Mouse (Mus musculus): ENCODE results near the gene Dusp19.

The Dusp19 gene

DNA sequence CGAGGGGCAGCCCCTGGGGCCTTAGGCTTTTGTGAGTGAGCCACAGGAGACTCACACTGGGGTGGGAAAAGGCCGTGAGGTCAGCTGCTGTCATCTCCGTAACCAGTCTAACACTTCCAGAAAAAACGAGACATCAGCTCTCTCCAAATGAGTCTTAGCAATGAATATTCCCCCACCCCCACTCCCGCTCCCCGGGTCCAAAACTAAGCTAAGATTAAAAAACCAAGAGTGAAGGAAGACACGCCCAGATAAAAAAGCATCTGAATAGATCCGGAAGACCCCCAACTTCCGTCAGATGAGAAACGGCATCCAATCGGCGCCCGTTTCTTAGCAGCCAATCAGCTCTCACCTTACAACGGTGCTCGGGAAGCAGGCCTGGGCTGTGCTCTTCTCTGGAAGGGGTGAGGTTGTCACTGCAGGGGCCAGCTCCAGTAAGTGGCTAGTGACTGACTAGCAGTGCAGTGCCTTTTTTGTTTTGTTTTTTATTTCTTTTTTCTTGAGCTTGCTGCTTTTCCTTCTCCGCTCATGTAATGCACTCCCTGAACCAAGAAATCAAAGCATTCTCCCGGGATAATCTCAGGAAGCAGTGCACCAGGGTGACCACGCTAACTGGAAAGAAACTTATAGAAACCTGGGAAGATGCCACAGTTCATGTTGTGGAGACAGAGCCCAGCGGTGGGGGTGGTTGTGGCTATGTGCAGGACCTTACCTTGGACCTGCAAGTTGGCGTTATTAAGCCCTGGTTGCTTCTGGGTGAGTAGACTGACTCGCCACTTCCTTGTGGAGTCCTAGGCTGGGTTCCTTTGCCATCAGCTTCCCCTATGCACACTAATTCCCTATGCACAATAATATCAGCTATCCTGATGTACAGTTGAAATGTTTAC lies at the start of gene Dusp19, which contains the start of gene Nup35:
Gene Dusp19 (plus strand): TSS at position 192 of the 884 bp plus-strand sequence.
Gene Nup35 (plus strand): TSS at position 383 of the 884 bp plus-strand sequence.
- peak; percentile 65 for DNase-seq (ENCODE audit: low read depth, low spot score)

GRCm38 (mm10) chr2:80567411-80567810 lies 49.4 kb upstream of the Dusp19 start:
- no peak for DNase-seq (ENCODE audit: low read depth, low spot score)

DNA sequence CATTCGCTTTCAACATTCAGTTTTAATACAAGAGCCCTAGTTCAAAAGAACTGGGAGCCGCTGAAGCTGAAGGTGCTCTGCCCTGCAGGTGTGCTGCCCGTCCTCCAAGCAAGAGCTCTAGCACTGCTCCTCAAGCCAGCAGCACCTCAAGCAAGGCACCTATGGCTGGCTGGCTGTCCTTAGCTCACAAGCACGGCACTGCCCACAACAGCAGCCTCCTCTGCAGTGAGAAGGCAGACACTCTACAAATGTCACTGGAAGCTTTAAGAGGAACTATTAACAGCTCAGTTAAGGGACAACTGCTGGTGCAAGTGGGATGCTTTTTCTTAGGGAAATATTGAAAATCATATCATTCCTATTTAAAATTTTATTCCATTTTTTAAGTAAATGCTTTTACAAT lies 46.2 kb upstream of the Dusp19 start:
- no peak for DNase-seq (ENCODE audit: low read depth, low spot score)

DNA sequence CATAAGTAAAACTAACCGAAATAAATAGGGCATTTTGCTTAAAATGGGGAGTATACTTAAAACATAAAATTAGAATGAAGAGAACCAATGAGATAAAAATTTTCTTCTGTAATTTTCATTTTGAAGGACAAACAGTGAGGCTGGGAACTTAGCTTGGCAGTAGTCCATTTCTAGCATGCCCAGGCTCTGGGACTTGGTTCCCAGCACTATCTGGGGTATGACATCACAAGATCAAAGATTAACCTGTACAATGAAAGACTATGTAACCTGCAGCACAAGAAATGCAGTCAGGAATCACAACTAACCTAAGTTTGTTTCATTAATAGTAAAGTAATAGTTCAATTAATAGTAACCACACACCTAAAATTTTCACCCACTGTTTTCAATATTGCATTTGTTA lies 39.6 kb upstream of the Dusp19 start:
- DNase-seq (ENCODE audit: low read depth, low spot score), result no peak

- DNase-seq (ENCODE audit: low read depth, low spot score), result no peak
These were observed 37.5 kb upstream of the Dusp19 start for GRCm38 (mm10) chr2:80579253-80579891.

DNA sequence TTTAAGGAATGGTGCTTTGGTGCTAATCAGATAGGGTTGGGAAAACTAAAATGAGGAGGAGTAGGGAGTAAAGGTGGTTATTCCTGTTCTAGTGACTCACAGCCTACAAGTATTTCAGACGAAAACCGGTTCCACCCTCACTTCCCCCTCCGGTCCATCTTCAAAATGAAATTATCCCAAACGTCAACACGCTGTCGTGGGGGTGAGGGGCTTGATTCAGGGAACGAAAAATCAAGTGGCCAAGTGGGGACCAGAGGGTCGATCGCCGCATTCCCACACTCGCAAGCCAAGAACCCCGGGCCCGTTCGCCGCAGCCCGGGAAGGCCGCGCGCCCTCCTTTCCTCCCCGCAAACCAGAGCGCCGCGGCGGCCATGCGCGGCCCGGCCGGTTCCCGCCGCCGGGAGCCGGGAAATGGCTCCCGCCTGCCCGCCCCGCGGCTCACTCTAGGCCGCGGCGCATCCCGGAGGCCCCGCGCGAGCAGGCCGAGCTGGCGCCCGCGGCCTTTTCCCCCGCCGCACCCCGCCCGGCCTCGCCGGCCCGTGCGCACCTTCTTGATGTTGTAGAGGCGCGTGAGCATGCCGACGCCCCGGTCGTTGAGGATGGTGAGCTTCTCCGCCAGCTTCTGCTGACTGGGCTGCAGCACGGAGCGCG lies 36.4 kb upstream of the Dusp19 start:
- peak; percentile 26 for DNase-seq (ENCODE audit: low read depth, low spot score)

DNA sequence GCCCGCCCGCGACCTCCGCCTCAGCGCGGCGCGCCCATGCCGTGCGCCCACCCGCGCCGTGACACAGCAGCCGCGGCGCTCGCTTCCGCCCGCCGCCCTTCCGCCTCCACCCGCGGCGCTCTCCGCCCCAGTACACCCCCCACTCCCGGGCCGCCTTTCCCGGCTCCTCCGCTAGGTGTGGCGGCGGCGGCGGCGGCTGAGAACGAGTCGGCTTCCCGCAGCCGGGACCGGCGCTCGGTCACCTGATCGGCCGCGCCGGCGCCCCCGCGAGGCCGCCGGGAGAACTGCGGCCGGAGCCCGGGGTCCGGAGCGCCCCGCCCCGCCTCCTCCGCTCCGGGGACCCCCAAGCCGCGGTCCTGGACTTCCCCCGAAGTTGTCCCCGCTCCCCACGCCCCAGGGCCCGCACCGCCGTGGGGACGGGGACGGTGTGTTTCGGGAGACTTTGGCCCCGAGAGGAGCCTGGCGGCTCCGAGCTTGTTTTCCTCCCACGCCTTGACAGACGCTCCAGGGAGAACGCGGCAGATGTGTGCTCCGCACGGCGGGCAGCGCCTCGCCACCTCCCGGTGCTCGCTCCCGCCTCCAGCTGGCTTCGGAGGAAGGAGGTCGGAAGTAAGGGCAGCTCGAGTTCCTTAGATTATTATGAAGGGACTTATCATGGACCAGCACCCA lies 35.7 kb upstream of the Dusp19 start, which contains the start of gene Nckap1:
Gene Nckap1 (minus strand): TSS at position 338 of the 669 bp plus-strand sequence.
- peak; percentile 72 for DNase-seq (ENCODE audit: low read depth, low spot score)

DNA sequence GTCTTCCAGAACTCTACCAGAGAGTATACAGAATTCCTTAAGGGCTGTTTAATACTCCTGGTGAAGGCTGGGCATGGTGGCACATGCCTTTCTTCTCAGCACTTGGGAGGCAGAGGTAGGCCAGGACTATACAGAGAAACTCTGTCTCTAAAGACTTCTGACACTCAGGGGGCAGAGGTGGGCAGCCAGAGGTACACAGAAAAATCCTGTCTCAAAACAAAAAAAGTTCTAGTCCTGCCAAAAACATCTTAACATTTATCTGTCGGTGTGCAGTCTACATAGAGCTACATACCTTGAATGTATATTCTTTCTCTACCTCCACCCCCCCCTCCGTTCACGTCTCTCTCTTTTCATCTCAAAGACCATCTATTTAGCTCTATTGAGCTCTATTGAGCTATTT lies 34.5 kb upstream of the Dusp19 start:
- no peak for DNase-seq (ENCODE audit: low read depth, low spot score)

DNA sequence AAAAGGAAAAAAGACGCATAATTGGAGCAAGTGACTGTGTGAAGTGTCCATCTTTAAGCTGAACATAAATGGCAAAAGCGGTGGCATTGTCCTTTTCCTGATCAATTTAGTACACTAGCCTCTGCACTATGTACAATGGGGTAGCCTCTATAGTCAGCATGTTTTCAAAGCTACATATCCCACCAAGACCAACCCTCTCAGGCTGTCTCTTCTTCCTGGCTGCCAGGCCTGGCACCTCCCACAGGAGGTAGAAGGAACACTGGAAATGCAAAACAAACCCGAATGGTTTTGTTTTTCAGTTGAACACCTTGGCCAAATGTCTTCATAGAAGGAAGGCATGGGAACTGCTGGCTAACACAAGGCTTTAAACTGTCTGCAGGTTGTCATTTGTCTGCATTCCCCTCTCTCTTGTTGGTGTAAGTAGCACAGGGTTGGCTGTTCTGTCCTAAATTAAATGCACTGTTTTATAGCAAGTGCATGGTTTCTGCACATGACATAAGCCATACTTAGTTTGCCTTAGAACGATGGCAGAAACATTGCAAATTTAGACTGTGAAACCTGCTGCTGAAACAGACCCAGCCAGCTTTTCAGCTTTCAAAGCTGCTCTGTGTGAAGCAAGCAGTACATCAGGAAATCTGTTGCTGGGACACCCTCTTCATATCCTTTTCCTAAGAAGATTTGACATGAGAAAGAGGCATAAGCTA lies 22.5 kb upstream of the Dusp19 start:
- no peak for DNase-seq (ENCODE audit: low read depth, low spot score)

DNA sequence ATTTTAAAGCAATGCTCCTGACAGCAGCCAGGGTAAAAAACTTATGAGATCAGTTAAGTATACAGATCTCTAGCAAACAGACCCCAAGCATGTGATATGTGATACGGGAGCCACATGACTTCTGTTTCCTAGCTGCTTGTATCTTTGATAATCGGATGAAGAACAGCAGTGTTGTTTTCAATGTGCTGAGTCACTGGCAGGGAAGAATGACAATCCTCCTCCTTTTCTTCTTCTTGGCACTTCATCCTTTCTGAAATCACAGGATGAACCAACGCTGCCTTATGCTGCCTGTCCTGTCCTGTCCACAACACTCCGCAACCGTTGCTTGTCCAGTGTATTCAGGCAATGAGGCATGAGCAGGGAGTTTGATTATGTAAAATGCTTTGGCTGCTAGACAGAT lies 19.9 kb upstream of the Dusp19 start:
- no peak for DNase-seq (ENCODE audit: low read depth, low spot score)

DNA sequence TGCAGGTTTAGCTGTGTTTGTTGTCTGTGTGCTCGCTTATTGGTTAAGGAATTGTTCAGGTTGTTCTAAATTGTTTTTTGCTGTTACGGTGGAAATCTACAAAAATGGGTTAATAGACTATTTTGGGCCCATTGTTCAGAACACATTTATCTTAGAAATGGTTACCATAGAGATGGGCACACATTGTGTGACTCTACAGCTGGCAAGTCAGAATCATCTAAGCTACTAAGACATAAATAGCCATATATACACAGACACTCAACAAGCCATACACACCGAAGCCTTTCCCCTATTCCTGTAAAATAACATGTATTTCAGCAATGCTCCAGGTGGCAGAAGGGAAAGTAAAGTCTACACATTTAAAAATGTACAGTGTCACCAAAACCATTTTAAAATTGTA lies 17.0 kb upstream of the Dusp19 start:
- DNase-seq (ENCODE audit: low read depth, low spot score), result no peak

GRCm38 (mm10) chr2:80600611-80601010 lies 16.2 kb upstream of the Dusp19 start:
- DNase-seq (ENCODE audit: low read depth, low spot score), result no peak

DNA sequence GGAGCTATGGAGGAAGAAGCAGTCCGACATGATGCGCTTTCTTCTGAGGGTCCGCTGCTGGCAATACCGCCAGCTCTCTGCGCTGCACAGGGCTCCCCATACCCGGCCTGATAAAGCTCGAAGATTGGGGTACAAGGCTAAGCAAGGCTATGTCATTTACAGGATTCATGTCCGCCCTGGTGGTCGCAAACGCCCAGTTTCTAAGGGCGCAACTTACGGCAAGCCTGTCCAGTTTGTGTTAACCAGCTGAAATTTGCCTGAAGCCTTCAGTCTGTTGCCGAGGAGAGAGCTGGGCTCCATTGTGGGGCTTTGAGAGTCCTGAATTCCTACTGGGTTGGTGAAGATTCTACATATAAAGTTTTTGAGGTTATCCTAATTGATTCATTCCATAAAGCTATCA lies 14.1 kb upstream of the Dusp19 start:
- no peak for DNase-seq (ENCODE audit: low read depth, low spot score)

- DNase-seq (ENCODE audit: low read depth, low spot score), result no peak
These were observed 12.9 kb upstream of the Dusp19 start for GRCm38 (mm10) chr2:80603771-80604426.

DNA sequence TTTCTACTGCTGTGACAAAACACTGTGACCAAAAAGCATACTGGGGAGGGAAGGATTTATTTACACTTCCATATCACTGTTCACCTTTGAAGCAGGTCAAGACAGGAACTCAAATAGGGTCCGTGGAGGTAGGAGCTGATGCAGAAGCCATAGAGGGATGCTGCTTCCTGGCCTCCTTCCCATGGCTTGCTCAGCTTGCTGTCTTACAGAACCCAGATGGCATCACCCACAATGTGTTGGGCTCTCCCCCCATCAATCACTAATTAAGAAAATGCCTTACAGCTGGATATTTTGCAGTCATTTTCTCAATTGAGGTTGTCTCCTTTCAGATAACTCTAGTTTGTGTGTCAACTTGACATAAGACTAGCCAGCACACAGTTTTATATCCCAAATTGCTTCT lies 4.6 kb upstream of the Dusp19 start:
- DNase-seq (ENCODE audit: low read depth, low spot score), result no peak

- no peak for DNase-seq (ENCODE audit: low read depth, low spot score)
These were observed 4.0 kb upstream of the Dusp19 start for GRCm38 (mm10) chr2:80612796-80613195.

GRCm38 (mm10) chr2:80618991-80619390 lies 2.1 kb downstream of the Dusp19 start:
- no peak for DNase-seq (ENCODE audit: low read depth, low spot score)

GRCm38 (mm10) chr2:80621921-80622320 lies 5.1 kb downstream of the Dusp19 start:
- no peak for DNase-seq (ENCODE audit: low read depth, low spot score)

- no peak for DNase-seq (ENCODE audit: low read depth, low spot score)
These were observed 7.7 kb downstream of the Dusp19 start for GRCm38 (mm10) chr2:80624523-80624922.

DNA sequence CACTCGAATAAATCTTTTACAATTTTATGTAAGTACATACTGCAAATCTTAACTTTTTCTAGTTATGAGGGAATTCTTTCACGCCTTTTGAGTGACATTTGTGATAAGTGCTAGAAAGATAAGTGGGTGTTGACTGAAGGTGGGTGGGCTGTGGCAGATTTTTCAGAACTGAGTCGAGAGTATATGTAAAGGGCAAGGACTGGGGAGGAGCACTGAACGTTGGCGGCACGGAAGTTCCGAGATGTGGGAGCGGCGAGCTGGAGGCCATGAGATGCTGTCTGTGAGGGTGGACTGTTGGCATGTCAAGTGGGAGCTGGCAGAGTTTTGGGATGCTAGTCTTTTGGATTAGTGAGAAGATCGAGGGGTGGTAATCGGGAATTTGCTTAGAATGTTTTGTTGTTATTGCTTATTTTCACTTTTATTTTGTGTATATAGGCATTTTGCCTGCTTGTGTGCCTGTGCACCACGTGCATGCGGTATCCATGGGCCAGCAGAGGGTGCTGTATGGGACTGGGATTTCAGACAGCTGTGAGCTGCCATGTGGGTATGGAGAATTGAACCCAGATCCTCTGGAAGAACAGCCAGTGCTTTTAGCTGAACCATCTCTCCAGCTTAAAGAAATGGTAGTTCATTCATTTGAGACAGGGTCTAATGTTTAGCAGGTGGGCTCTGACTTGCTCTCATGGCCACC lies 15.6 kb downstream of the Dusp19 start:
- DNase-seq (ENCODE audit: low read depth, low spot score), result no peak
